Mouse (Mus musculus) thymus, postnatal 25 days (tissue): Measurements from ENCODE around the gene Pax1.

ENCODE experiments used
- DNase-seq: peaks from one replicate; pipeline ENCODE4 v3.0.0; 2022

Gene Pax1

GRCm38 (mm10) chr2:147373667-147374007 lies 11.9 kb downstream of the Pax1 start:
- no peak for DNase-seq

- DNase-seq = no peak
These were observed 12.5 kb downstream of the Pax1 start for GRCm38 (mm10) chr2:147374245-147374644.

GRCm38 (mm10) chr2:147375019-147375715 lies 13.4 kb downstream of the Pax1 start:
- DNase-seq = no peak

GRCm38 (mm10) chr2:147378934-147379333 lies 17.2 kb downstream of the Pax1 start:
- DNase-seq = no peak

- DNase-seq = no peak
These were observed 21.6 kb downstream of the Pax1 start for GRCm38 (mm10) chr2:147383373-147383772.

- DNase-seq = no peak
These were observed 25.2 kb downstream of the Pax1 start for GRCm38 (mm10) chr2:147386949-147387348.

- DNase-seq = no peak
These were observed 47.6 kb downstream of the Pax1 start for GRCm38 (mm10) chr2:147409323-147409722.

- DNase-seq = no peak
These were observed 53.3 kb downstream of the Pax1 start for GRCm38 (mm10) chr2:147415037-147415436.

- no peak for DNase-seq
These were observed 63.0 kb downstream of the Pax1 start for GRCm38 (mm10) chr2:147424582-147425255.

- no peak for DNase-seq
These were observed 68.1 kb downstream of the Pax1 start for GRCm38 (mm10) chr2:147429607-147430356.

- no peak for DNase-seq
These were observed 71.4 kb downstream of the Pax1 start for GRCm38 (mm10) chr2:147433120-147433519.
